Mouse (Mus musculus) embryonic facial prominence, embryonic 14.5 days (tissue): ENCODE data around the gene Lca5. TPM values are rescaled to one million over a fixed set of nuclear protein-coding genes. Genes with fewer than 3 reads are reported as not detected.

Source experiments
- ATAC-seq: fragments of 200-750 bp; cut with Nextera tagmentation; 2 replicates; pipeline ENCODE4 v1.8.0; 2017; ENCODE audit warnings: low read depth, moderate number of reproducible peaks, moderate TSS enrichment
- DNase-seq: peaks from one replicate; pipeline ENCODE4 v3.0.0-alpha.2; 2015; ENCODE audit warnings: low spot score
- H3K27ac ChIP-seq: fragments of 300-500 bp; sonication (generic); replicated peaks from 2 replicates; pipeline ENCODE4 v1.5.1; 2014; ENCODE audit warnings: low read depth, mild to moderate bottlenecking, low read length, moderate library complexity
- H3K27me3 ChIP-seq: fragments of 300-500 bp; sonication (generic); replicated peaks from 2 replicates; pipeline ENCODE4 v1.6.1; 2014; ENCODE audit warnings: low read length; ENCODE audit not compliant: control insufficient read depth, insufficient read depth
- H3K36me3 ChIP-seq: fragments of 300-500 bp; sonication (generic); 2 replicates; pipeline ENCODE4 v1.6.1; 2014; ENCODE audit warnings: low read length, mixed read lengths; ENCODE audit not compliant: control insufficient read depth, insufficient read depth
- H3K4me1 ChIP-seq: fragments of 300-500 bp; sonication (generic); 2 replicates; pipeline ENCODE4 v1.6.1; 2014; ENCODE audit warnings: antibody characterized with exemption, low read length; ENCODE audit not compliant: control insufficient read depth, insufficient read depth
- H3K4me2 ChIP-seq: fragments of 300-500 bp; sonication (generic); 2 replicates; pipeline ENCODE4 v1.6.1; 2014; ENCODE audit warnings: low read depth, mild to moderate bottlenecking, low read length, moderate library complexity, mixed read lengths
- H3K4me3 ChIP-seq: fragments of 300-500 bp; sonication (generic); 2 replicates; pipeline ENCODE4 v1.5.1; 2014; ENCODE audit warnings: low read depth, mild to moderate bottlenecking, low read length
- H3K9ac ChIP-seq: fragments of 300-500 bp; sonication (generic); 2 replicates; pipeline ENCODE4 v1.6.1; 2014; ENCODE audit warnings: low read depth, mild to moderate bottlenecking, low read length, moderate library complexity, mixed read lengths
- H3K9me3 ChIP-seq: fragments of 300-500 bp; sonication (generic); 2 replicates; pipeline ENCODE4 v1.6.1; 2016; ENCODE audit warnings: low read length; ENCODE audit not compliant: control insufficient read depth
- WGBS: fragments of 180-500 bp; shearing (Covaris S2); extraction: QIAGEN DNeasy Blood & Tissue Kit; methylation state at CpG from one replicate; pipeline ENCODE4 v1.1.7; 2014; 5-methylcytosine and 5-hydroxymethylcytosine counted together
- polyA plus RNA-seq: library from polyadenylated mRNA; unstranded; fragments of >200 nt; fragmentation: Nextera tagmentation; extraction: Ambion mirVana; gene quantifications from 2 replicates; pipeline ENCODE4 v1.2.1, GENCODE M21; 2014

Lca5 gene
- polyA plus RNA-seq, 1 experiment from 2014 or later: 19.5 TPM

DNA sequence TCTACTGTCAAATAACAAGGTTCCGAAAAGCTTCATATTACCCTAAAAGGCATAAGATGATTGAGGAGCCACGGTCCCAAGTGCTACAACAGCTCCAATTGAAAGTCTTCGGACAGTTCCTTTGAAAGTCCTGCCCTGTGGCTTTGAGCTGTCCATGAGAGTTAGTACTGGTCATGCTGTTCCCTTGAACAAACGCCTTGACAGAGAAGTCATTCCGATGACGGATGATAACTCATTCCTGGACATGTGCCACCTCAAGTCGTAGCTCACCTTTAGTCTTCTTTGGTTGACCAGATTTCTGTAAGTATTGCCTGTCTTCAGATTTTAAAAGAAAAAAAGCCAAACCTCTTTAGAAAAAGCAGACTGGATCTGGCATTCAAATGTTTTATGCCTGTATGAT lies 87.6 kb downstream of the Lca5 start:
- Histone ChIP-seq H3K9me3 (no peaks in the 10 kb centered on the region), H3K27ac (no peak overlapping the region), H3K36me3 (no peaks in the 10 kb centered on the region), H3K27me3 (no peaks in the 10 kb centered on the region), H3K9ac (no peak overlapping the region), H3K4me1 (peaks cover 34% of the 10 kb centered on the region), H3K4me3 (no peak overlapping the region), H3K4me2 (no peak overlapping the region)
- DNase-seq (no peak), ATAC-seq (no peak)
- WGBS: 60% methylated on average over 7 of the region's 7 CpGs

DNA sequence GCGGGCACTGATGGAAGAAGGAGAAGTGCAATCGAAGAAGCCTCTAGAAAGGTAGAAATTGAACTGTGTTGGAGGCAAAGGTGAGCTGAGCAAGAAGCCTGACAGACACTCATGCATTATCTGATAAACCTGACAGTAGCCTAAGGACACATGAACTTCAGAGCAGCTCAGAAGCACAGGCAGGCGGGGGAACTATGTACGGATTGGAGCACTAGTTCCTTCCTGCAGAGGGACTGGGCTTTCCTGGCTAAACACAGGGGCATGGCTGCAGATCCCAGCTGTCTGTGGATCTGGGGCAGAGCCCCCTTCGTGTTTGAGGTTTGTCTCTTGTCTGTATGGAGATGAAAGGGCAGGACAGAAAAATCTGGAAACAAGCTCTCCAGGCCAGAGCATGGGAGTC lies 89.8 kb downstream of the Lca5 start:
- Histone ChIP-seq H3K9ac (no peak overlapping the region), H3K9me3 (no peaks in the 10 kb centered on the region), H3K4me3 (no peak overlapping the region), H3K27ac (peak overlapping the region; percentile 70), H3K4me2 (no peak overlapping the region), H3K4me1 (peaks cover 34% of the 10 kb centered on the region), H3K36me3 (no peaks in the 10 kb centered on the region), H3K27me3 (no peaks in the 10 kb centered on the region)
- no peak for ATAC-seq
- DNase-seq: peak; percentile 50
- WGBS: 39% methylated on average over 5 of the region's 5 CpGs

DNA sequence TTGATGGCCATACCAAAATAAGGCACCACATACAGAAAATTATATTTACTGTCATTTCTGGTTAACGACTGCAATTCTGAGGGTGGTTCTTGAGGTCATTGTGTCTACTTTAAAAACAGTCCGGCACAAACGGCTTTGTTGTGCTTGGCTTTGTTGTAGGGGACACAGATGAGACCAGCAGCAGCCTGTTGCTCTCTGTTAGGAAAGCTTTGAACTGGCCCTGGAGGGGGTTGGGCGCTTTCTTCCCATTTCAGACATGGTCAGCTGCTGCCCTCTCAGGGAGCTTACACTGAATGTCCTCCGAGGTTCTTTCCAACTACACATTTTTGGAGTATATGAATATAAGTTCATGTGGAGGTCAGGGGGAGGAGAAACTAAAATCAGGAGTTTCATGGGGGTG lies 90.3 kb downstream of the Lca5 start:
- H3K27ac ChIP-seq: peak overlapping the region; percentile 70
- no peaks in the 10 kb centered on the region for H3K9me3 ChIP-seq
- DNase-seq: peak; percentile 90
- ATAC-seq: peak; percentile 58
- H3K9ac ChIP-seq: no peak overlapping the region
- WGBS: 17% methylated on average over 5 of the region's 5 CpGs
- no peaks in the 10 kb centered on the region for H3K27me3 ChIP-seq
- no peak overlapping the region for H3K4me3 ChIP-seq
- H3K36me3 ChIP-seq: no peaks in the 10 kb centered on the region
- H3K4me2 ChIP-seq: no peak overlapping the region
- H3K4me1 ChIP-seq: peaks cover 31% of the 10 kb centered on the region

DNA sequence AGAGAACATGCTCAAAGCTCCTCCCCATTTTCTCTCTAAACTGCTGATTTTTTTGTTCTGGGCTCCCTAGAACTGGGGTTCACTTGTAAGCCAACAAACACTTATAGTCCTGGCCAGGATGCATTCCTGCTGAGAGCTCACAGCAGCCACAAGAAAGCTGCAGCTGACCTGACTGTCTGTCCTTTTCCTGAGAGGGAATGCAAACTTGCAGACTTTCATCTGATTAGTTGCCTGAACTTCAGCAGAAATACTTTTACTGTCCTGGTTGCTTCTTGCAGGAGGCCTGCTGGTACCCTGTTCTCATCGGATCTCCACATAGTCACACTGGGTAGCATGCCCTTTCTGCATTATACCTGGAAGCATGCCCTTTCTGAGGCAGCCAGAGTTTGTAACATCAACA lies 91.0 kb downstream of the Lca5 start:
- Histone ChIP-seq H3K27ac (peak overlapping the region; percentile 70), H3K9ac (peak overlapping the region; percentile 25; the same call in 1 of the 2 replicates), H3K9me3 (no peaks in the 10 kb centered on the region), H3K4me2 (no peak overlapping the region), H3K27me3 (no peaks in the 10 kb centered on the region), H3K4me3 (no peak overlapping the region), H3K4me1 (peaks cover 31% of the 10 kb centered on the region), H3K36me3 (no peaks in the 10 kb centered on the region)
- 3% methylated on average over 1 of the region's 1 CpGs for WGBS
- DNase-seq (peak; percentile 75), ATAC-seq (peak; percentile 19)

DNA sequence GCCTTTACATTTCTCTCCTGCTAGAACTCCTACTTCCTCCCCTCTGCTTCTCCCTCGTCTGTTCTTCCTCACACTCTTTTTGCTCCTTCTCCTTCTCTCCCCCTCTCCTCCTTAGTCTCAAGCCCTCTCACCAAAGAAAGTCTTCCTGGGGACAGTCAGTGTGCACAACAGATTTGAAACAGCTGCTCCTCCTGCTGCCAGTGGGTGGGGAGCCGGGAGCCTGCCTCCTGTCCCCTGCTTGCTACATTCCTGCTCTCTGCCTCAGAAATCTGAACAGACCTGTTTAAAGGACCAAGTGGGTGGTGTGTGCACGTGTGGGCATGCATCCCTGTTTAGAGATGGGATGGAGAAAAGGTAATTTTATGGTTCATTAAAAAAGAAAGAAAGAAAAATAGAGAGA lies 91.4 kb downstream of the Lca5 start:
- Histone ChIP-seq H3K9ac (no peak overlapping the region), H3K27ac (peak overlapping the region; percentile 70), H3K4me2 (peak overlapping the region; percentile 15; the same call in 1 of the 2 replicates), H3K36me3 (no peaks in the 10 kb centered on the region), H3K4me3 (no peak overlapping the region), H3K4me1 (peaks cover 31% of the 10 kb centered on the region), H3K9me3 (no peaks in the 10 kb centered on the region), H3K27me3 (no peaks in the 10 kb centered on the region)
- 3% methylated on average over 3 of the region's 3 CpGs for WGBS
- ATAC-seq (peak; percentile 87), DNase-seq (peak; percentile 86)

DNA sequence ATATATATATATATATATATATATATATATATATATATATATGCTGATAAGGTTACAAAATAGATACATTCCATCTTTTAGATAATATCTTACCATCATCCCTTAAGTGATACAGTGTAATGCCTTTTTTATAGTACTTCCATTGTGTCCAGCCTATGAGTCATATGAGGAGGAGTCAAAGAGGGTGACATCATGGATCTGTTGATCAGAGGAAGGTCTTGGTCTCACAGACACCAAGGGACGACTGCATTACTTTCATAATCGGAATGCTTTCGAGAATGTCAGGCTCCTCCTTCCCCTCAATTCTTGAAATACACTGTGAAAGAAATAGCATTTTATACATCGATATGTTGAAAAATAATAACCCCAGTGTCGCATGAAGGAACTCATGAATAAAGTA lies 93.4 kb downstream of the Lca5 start:
- Histone ChIP-seq H3K27ac (no peak overlapping the region), H3K9ac (no peak overlapping the region), H3K27me3 (no peaks in the 10 kb centered on the region), H3K9me3 (no peaks in the 10 kb centered on the region), H3K36me3 (no peaks in the 10 kb centered on the region), H3K4me3 (no peak overlapping the region), H3K4me2 (no peak overlapping the region), H3K4me1 (peaks cover 31% of the 10 kb centered on the region)
- DNase-seq: no peak
- WGBS: 87% methylated on average over 5 of the region's 5 CpGs
- no peak for ATAC-seq

DNA sequence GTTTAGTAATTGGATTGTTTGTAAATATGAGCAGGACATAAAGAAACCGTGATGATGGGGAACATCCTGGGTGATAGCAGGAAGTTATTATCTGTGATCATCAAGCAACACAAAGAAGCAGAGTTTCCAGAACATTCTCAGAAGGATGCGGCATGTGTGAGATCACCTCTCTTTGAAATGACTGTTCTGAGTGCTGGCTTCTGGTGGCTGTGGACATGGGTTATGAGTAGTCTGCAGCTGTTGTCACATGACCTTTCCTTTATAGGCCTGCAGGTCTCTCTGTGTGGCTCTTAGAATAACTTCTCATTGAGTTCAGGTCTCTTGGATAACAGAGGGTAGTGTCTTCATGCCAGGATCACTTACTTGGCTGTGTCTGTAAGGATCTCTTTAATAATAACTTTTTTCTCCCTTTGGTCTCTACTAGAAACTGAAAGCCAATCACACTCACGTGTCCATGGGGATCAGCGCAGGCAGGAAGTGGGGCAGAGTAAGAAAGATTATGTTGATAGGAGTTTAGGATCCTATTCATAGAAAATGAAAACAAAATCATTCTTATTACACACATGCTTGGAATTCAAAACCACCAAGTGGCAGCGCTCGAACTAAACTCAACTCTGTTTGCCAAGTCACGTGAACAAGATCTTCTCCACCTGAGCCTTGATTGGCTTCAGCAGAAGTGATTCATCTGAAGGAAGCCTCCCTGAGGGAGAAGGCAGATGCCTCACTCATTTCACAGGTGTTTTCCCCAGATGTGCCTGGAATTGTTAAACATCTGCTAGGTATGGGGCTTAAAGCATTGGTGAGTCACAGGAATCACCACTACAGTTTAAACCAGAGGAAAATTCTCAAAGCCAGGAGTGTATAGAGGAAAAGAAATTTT lies 98.2 kb downstream of the Lca5 start:
- Histone ChIP-seq H3K4me3 (no peak overlapping the region), H3K9ac (no peak overlapping the region), H3K27ac (no peak overlapping the region), H3K27me3 (no peaks in the 10 kb centered on the region), H3K36me3 (no peaks in the 10 kb centered on the region), H3K4me1 (no peaks in the 10 kb centered on the region), H3K4me2 (no peak overlapping the region), H3K9me3 (no peaks in the 10 kb centered on the region)
- ATAC-seq (no peak), DNase-seq (peak; percentile 80)
- 61% methylated on average over 7 of the region's 7 CpGs for WGBS
